Mouse (Mus musculus) liver, embryonic 14.5 days (tissue): ENCODE data around the gene Ccdc36.

Experiments
- CTCF ChIP-seq: IDR thresholded peaks from 2 replicates; pipeline ENCODE4 v1.5.1; 2016; ENCODE audit warnings: antibody characterized with exemption, low read depth, control low read depth
- EP300 ChIP-seq: IDR thresholded peaks from 2 replicates; pipeline ENCODE4 v1.6.1; 2016; ENCODE audit warnings: antibody characterized with exemption, low read depth

DNA sequence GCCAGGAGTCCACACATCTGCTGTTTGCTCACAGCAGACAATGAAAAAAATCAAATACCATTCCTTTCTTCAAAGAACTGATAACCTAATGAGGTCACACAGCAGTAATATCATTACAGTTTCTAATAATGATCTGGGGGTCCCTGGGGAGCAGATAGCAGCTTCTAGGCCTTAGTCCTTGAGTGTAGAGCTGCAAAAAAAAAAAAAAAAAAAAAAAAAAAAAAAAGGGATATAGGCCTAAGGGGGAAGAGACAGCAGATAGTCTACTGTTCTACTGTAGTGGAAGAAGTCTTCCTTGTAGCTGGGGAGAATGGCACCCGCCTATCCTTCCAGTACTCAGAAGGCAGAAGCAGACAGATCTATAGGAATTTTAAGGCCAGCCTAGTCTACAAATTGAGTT lies 32.9 kb downstream of the Ccdc36 start:
- TF ChIP-seq CTCF, result no peak
- TF ChIP-seq EP300, result no peak
